Mouse (Mus musculus) B cell, adult 2 months (primary cell): ENCODE data around the gene Cmc4.

Experiments
- DNase-seq, 2 experiments: peaks; one replicate each; pipeline ENCODE4 v3.0.0; 2022

The Cmc4 gene

DNA sequence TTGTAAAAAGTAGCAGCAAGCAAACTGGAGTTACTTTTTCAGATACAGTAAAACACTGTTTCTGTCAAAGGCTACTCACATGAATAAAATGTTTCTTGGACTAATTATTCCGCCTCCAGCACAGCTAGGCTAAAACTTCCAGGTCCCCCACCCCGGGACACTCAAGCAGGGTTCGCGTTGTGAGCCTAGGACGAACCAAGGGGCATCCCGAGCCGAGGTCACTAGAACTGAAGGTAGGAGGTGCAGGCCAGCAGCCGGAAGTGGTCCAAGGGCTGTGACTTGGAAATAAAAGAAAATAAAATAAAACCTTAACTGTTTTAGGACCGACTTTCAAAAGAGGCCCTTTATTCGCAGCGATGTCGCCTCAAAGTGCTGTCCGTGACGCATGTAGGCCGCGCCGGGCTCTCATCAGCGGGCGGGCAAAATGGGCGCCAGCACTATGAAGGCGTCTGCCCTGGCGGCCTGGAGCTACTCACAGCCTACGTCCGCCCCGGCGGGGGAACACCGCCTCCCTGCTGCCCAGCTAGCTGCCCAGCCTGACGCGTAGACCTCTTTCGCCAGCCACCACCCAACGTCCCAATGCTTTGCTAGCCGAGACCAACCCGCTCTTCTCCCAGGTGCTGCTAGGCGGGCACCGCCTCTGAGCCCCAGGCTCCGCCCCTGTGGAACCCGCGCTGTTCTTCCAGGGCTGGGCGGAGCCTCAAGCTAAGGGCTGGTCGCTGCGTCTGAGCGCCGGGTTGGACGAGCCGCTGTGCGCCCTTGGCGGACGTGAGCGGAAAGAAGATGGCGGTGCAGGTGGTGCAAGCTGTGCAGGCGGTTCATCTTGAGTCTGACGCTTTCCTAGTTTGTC, at the start of gene Cmc4, which contains the start of the genes Mtcp1 and Brcc3:
Cmc4 (minus strand) TSS at position 649 of the 850 bp plus-strand sequence.
Mtcp1 (minus strand) TSS at position 653 of the 850 bp plus-strand sequence.
Brcc3 (plus strand) TSS at position 693 of the 850 bp plus-strand sequence.
- peak; percentile 89 to 90 for DNase-seq

DNA sequence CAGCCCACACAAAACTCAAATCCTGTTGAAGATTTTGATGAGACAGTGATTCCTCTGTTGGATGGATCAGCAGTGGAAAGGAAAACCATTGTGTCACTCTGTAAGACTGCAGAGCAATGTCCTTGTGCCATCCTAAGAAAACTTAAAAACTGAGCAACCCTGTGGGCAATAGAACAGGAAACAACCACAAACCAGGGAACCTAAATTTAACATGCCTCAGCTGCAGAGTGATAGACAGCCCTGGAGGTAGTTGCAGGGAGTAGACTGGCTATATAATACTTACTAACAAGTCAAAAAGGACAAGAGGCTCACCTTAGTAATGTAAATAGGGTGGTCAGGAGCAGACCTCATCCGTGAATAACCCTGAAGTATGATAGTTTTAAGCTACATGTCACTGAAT, 38.2 kb upstream of the Cmc4 start:
- DNase-seq: no peak

- DNase-seq: no peak
Measured at GRCm38 (mm10) chrX:75409711-75410110, 6.7 kb downstream of the Cmc4 start.

DNA sequence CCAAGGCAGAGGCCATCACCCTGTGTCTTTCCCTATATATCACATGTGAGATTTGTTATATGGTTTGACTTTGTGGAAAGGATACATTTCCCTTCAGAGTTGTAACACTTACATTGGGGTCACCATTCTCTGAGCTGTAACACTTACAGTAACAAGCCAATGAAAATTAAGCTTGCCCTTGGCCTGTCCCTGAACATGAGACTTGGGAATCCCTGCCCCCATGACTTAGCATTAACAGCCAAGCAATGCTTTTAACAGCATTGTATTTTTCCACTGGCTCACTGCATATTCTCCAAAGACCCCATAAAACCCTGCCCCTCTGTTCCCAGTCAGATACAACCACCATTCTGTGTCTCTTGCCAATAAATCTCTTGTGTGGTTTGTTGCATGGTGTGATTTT, 13.0 kb downstream of the Cmc4 start:
- no peak for DNase-seq

- DNase-seq: no peak
Measured at GRCm38 (mm10) chrX:75402668-75403067, 13.7 kb downstream of the Cmc4 start.

- no peak for DNase-seq
Measured at GRCm38 (mm10) chrX:75399471-75399870, 16.9 kb downstream of the Cmc4 start.

- DNase-seq: peak; percentile 59 to 81
Measured at GRCm38 (mm10) chrX:75382195-75382771, 34.1 kb downstream of the Cmc4 start, which contains the start of the genes Fundc2 and F8. Gene Fundc2 (plus strand): TSS chrX:75382399. Gene F8 (minus strand): TSS chrX:75382615.

DNA sequence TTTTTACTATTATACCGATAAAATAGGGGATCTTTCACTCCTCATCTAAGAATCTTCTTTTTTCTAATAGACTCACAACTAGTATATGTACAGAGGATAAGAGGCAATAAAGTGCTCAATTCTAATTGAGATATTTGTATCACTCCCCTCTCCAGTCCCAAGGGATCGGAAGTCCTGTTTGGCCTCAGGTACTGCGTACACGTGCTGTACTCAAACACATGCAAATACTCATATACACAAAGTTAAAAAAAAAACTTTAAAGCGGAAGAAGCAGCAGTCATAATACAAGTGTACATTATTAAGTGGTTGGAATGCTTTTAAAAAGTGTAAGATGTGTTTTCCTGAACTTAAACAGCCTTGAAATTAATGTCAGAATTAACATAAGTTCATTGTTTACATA, 34.7 kb downstream of the Cmc4 start:
- no peak for DNase-seq

DNA sequence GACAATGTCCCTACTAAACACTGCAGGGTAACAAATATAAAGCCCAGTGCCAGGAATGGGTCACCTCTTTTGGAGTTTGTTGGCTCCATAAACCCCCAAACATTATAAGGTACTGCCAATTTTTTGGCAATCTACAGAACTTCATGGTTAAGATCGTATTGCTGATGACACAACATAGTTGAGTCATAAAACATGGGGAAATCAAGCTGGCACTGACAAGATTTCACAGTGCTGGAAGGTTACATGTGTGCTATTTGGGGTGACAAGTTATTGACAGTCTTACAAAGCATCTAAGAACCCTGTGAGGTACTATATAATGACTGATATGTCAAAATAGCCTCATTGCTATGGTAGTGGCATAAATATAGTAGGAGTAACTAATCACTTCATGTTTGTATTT, 35.2 kb downstream of the Cmc4 start:
- DNase-seq: no peak

GRCm38 (mm10) chrX:75376815-75377214, 39.6 kb downstream of the Cmc4 start:
- DNase-seq: no peak

DNA sequence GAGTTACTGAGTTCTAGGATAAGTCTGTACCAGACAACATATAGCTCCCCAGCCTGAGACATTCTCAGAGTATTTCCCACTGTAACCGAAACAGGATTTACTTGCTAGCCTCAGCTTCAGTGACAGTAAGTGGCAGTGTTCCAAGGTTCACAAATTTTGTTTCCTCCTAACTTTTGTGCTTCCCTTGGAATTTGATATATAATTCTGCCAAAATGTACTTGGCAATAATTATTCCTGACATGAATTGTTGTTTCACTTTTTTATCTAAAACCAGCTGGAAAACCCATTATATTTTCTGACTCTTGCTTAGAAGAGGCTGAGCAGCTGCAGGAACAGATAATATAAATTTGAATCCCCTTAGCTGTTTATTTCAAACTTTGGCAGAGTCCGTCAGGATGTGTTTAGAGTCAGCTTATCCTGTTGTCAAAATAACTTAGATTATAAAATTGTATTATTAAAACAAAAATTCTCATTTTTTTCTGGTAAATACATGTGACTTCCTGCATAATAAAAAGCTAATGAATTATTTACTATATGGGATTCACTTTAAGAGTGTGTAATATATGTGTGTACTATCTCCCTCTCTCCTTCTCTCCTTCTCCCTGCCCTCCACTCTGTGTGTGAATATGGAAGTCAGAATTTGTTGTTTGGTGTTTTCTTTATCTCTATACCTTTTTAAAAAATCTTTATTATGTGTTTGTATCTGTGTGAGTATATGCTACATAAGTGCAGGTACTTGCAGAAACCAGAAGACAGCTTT, 43.5 kb downstream of the Cmc4 start:
- no peak for DNase-seq

- DNase-seq: no peak
Measured at GRCm38 (mm10) chrX:75370197-75370596, 46.2 kb downstream of the Cmc4 start.
